Mouse (Mus musculus): ENCODE data around the gene Cry2. TPM values are rescaled to one million over a fixed set of nuclear protein-coding genes. Genes with fewer than 3 reads are reported as not detected.
A peak's percentile ranks its signal among the peaks of the same experiment; 100 is the strongest.

Cry2 gene
- total RNA-seq, 2 experiments from 2014 or later: 105 to 108 TPM

- no peak for TF ChIP-seq CTCF (conservative IDR thresholded peaks at IDR 0.05)
- DNase-seq (ENCODE audit: low spot score in 2 of 2): peak in 1 of 2 experiments; percentile 66
- Histone ChIP-seq H3K27ac (peak overlapping the region; percentile 94), H3K4me3 (no peak overlapping the region)
These were observed 9.2 kb downstream of the Cry2 start for GRCm38 (mm10) chr2:92424462-92425308.

GRCm38 (mm10) chr2:92423702-92424461, 10.0 kb downstream of the Cry2 start:
- DNase-seq (ENCODE audit: low spot score in 2 of 2): peak; percentile 87 to 89
- Histone ChIP-seq H3K4me3 (no peak overlapping the region; the same call in 1 of the 2 replicates), H3K27ac (peak overlapping the region; percentile 94)
- TF ChIP-seq CTCF (conservative IDR thresholded peaks at IDR 0.05): no peak

GRCm38 (mm10) chr2:92423156-92423555, 10.7 kb downstream of the Cry2 start:
- DNase-seq (ENCODE audit: low spot score in 2 of 2): no peak
- no peak for TF ChIP-seq CTCF (conservative IDR thresholded peaks at IDR 0.05)
- Histone ChIP-seq H3K27ac (peak overlapping the region; percentile 94), H3K4me3 (no peak overlapping the region; the same call in 1 of the 2 replicates)

- Histone ChIP-seq H3K4me3 (no peak overlapping the region), H3K27ac (peak overlapping the region; percentile 94)
- peak; percentile 75 for TF ChIP-seq CTCF (conservative IDR thresholded peaks at IDR 0.05)
- no peak for DNase-seq (ENCODE audit: low spot score in 2 of 2)
These were observed 11.3 kb downstream of the Cry2 start for GRCm38 (mm10) chr2:92422388-92423135.

DNA sequence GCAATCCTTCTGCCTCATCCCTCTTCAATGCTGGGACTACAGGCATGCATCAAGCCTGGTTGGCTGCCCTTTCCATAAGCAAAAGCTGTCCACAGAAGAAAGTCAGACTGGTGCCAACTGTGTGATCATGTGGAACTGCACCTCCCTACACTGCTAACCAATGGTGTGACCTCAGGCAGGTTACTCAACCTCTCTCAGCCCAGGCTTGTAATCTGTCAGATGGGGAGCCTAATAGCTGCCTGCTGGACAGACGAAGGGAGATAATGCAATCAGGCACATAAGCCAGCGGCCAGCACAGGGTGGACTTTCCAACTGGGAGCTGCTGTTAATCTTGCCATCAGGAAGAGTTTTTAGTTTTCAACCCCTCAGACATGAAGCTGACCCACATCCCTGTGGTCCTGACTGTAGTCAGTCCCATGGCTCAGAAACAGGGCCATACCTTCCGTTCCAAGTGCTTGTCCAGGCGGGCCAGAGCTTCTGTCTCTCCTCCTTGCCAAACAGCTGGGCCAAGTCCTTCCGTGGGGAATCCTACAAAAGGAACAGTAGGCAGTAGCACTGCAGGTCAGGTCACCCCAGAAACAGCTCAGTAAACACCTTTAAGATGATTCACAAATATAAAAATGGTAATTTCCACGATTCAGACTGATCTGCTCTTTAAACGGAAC, 12.0 kb downstream of the Cry2 start:
- H3K27ac ChIP-seq: peak overlapping the region; percentile 94; the same call in 1 of the 2 replicates
- H3K4me3 ChIP-seq: no peak overlapping the region
- no peak for DNase-seq (ENCODE audit: low spot score in 2 of 2)
- TF ChIP-seq CTCF (conservative IDR thresholded peaks at IDR 0.05): no peak

DNA sequence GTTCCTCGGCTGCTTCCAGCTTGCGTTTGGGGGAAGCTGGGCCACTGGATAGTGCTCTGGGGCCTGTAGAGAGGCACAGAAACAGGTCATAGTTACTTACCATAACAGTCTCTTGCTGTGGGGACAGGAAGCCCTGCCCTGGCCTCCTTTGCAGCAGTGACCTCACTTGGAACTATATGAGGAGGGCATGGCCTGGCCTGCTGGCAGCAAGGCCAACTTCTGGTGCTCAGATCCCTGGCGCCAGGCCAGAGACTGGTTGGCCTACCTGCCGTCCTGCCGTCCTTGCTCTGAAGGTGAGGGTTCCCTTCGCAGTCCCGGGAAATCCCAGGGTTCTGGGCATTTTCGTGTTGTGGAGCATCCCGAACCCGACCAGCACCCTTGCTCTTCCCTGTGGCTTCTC, 22.1 kb downstream of the Cry2 start:
- no peak for DNase-seq (ENCODE audit: low spot score in 2 of 2)
- TF ChIP-seq CTCF (conservative IDR thresholded peaks at IDR 0.05): no peak
- no peak overlapping the region for H3K4me3 ChIP-seq
- peak overlapping the region; percentile 5; the same call in 1 of the 2 replicates for H3K27ac ChIP-seq

DNA sequence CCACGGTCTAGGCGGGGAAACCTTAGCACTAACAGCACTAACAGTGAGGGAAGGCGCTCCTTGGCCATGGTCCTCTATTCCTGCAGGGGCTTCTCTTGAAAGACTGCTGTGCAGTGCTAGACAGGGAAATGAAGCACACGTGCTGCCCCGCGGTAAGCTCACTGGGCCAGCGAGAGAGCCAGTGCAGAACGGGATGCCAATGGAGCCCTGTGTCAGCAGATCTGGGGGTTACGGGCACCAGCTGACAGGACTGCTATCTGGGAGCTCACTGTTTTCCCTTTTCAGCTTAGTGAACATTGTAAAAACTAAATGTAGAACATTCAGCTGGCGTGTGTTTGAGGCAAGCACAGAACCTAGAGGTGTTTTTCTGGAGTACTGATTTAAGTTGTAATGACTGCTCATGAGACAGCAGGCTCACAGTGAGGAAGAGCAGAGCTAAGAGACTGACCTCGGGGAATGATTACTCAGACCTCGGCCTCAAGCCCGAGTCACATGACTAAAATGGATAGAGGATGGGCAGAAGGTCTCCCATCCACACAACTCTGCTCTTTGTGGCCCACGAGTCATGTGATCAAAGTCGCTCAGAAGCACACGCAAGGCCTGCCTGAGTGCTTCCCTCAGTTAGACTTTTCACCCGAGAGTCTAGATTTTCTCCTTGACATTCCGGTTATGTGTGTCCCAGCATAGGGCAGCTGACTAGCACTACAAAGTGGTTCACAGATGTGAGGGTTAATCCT, 25.4 kb downstream of the Cry2 start:
- no peak for TF ChIP-seq CTCF (conservative IDR thresholded peaks at IDR 0.05)
- H3K4me3 ChIP-seq: no peak overlapping the region
- H3K27ac ChIP-seq: peak overlapping the region; percentile 37; the same call in 1 of the 2 replicates
- DNase-seq (ENCODE audit: low spot score in 2 of 2): no peak

DNA sequence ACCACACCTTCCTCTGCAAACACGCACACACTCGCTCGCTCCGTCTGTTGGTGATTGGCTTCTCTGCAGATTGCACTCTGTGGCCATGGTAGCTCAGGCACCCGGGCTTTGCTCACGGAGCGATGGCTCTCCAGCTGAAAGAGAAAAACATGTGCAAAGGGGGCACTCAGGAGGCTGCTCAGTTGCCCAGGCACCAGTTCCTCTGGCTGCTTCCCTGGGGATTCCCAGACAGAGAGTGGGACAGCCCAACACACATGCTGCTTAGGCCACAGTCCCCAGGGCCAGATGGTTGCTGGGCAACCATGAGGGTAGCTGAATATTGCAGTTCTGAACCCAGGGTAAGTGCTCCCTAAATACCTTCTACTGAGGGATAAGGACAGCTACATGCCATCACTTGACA, 28.2 kb downstream of the Cry2 start:
- TF ChIP-seq CTCF (conservative IDR thresholded peaks at IDR 0.05): no peak
- no peak for DNase-seq (ENCODE audit: low spot score in 2 of 2)
- peak overlapping the region; percentile 62 for H3K27ac ChIP-seq
- no peak overlapping the region for H3K4me3 ChIP-seq

- peak overlapping the region; percentile 62; the same call in 1 of the 2 replicates for H3K27ac ChIP-seq
These were observed 29.1 kb downstream of the Cry2 start for GRCm38 (mm10) chr2:92404737-92405136.

DNA sequence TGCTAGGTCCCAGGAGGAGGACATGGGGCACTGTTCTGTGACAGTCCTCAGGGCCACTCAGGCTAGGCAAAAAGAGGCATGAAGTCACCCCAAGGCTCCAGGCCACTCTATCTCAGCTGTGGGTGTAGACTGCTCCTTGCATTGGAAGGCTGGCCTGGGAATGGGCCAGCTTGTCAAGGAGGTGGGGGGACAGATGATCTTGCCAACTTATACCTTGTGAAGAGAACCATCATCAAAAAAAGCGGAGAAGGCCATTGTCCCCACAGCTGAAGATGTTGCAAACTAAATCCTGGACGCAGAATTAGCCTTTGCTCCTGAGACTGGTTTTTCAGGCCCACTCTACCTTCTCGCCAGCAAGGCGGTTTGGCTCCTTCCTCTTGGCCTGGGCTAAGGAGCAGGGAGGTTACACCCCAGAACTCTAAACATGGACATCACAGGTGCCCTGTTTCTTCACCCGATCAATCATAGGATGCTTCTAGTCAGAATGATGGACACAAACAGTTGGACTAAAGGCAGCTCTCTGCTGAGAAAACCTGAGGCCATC, 30.0 kb downstream of the Cry2 start:
- Histone ChIP-seq H3K4me3 (no peak overlapping the region), H3K27ac (peak overlapping the region; percentile 90)
- no peak for DNase-seq (ENCODE audit: low spot score in 2 of 2)
- no peak for TF ChIP-seq CTCF (conservative IDR thresholded peaks at IDR 0.05)

More at GRCm38 (mm10) chr2:92404737-92405136, 29.1 kb downstream of the Cry2 start:
- TF ChIP-seq CTCF (conservative IDR thresholded peaks at IDR 0.05): no peak
- DNase-seq (ENCODE audit: low spot score in 2 of 2): no peak
- no peak overlapping the region for H3K4me3 ChIP-seq

DNA sequence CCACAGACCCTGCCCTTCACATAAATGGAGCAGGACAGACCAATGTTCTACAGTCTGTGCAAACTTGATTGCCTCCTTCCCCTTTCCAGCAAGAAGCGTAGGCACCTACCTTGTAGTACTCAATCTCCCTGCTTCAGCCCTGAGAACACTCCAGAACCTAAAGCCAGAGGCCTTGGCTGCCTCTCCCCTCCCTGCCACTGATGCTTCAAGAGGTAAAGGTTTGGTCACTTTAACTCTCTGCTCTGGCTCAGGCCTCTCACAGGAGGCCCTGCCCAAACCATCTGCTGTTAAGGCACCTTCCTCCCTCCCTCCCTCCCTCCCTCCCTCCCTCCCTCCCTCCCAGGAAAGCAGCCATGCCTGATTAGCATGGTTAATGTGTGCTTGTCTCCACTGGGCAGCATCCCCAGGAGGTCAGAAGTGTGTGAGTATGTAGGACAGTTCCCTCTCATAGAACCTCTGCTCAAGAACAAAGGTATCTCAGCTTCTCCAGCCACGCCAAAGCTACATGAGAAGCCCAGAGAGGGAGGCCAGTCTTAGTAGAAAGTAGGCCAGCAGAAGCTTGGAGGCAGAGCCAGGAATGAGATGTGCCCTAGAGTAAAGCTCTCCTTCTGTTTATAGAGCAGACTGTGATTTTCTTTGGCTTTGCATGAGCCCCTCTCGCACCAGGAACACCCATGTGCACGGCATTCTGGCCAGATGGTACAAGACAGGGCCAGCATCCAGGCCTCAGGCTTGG, 31.1 kb downstream of the Cry2 start:
- no peak for TF ChIP-seq CTCF (conservative IDR thresholded peaks at IDR 0.05)
- no peak overlapping the region for H3K4me3 ChIP-seq
- DNase-seq (ENCODE audit: low spot score in 2 of 2): no peak

More for the DNA sequence above, 31.1 kb downstream of the Cry2 start:
- H3K27ac ChIP-seq: peak overlapping the region; percentile 90
